Mouse (Mus musculus): ENCODE results near the gene Nuak2.

The Nuak2 gene

DNA sequence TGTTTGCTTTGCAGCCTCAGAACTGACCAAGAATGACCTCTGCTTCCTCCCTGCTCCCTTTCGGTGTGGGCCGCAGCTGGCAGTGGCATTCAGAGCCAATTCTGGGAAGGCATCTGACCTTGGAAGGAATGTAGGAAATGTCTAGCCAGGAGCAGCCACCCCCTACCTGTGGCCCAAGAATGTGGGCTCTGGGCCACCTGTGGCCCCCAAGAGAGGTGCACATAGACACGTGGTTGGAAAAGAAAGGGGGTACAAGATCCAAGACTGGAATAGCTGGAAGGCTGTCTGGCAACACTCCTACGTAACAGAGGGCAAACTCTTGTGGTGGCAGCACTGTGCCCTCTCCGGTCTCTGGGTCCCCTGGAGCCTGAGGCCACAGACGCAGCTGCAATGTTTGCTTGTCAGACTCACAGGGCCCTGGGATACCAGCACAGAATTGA, 39.3 kb downstream of the Nuak2 start:
- peak; percentile 51 to 68 for DNase-seq

DNA sequence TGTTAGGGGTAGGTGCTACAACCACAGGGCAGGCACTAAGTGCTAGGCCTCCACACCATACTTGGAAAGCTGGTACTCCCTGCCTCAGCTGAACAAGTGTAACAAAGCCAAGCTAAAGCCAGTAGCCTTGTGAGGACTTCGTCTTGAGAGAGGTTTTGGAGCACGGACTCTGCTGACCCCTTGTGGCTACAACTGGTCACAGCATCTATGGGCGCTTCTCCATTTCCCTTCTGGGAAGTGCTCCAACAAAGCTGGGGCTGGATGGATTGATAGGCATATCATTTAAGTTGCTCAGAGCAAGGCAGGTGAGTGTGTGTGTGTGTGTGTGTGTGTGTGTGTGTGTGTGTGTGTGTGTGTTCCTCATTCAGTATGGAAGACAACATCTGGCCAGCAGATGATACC, 39.9 kb downstream of the Nuak2 start:
- DNase-seq, result peak; percentile 90

DNA sequence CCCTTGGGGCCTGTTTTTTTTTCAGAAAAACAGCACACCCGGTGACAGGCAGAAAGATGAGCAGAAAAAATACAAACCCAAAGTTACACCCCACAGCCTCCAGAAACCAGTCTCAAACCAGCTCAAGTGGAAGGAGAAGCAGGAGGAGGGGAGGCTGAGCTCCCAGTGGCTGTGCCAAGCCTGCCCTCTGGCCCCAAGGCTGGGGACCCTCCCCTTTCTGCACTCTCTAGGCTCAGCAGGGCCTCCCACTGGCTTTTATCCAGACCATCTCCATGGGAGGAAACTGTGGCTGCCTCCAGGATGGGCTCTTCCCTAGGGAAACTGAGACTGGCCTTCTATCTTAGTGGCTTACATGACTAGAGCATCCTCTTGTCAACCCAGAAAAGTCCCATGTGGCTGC, 40.9 kb downstream of the Nuak2 start:
- no peak for DNase-seq

DNA sequence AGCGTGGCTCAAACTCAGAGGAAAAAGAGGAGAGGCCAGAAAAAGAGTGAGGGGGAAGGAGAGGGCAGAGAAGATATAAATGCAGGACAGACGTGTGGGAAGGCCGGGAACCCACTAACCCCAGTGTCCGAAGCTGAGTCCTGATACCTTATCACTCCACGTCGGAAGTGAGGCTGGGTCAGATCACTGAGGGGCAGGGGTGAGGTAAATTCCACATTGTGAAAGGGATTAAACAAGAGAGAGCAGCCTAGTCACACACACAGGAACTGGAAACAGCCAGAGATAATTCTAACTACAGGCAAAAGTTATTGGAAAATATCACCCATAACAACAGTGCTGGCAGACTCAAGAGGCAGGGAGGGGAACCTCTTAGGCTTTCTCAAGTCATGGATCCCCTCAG, 46.0 kb downstream of the Nuak2 start:
- no peak for DNase-seq

DNA sequence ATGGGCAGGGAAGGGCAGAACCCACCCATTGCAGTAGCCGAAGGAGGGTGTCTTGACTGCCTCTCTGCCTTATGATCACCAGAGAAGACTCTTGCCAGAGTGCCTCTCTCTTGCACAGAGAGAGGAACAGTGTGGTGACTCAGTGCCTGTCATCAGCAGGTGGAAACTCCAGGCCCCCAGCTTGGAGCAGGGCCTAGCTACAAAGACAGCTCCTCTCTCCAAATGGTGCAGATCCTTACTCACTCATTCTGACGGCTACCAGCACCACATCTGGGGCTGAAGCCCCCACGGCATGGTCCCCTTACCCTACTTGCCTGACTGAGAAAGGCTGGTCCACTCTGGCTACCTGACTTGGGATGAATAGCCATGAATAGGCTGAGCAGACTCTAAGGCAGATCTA, 48.5 kb downstream of the Nuak2 start:
- DNase-seq, result no peak

DNA sequence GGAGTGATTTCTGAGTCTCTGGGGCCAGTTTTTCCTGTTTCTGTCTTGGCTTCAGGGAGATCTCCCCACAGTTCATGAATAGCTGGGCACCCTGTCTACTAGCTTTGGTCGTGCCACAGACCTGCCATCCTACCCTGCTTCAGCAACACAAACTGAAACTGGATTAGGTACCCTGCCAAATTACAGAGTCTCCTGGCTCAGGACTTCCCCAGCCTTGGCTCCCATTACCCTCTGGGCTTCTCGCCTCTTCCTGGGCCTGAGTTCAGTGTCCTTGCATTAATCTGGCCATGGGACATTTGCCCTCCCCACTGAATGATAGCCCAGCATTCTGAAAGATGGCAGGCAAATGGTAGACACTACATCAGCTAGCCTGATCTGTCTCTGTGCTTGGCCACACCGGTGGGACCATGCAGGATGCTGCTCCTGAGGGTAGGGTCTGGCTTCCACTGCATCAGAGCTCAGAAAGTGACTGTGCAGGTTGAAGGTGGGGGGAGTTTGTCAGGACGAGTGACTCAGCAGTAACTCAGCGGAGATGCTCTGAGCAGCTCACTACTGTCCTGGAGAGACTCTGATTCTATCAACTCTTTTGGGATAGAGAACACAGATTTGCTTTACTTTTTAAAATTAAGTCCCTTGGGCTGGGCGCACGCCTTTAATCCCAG, 49.1 kb downstream of the Nuak2 start:
- no peak for DNase-seq

DNA sequence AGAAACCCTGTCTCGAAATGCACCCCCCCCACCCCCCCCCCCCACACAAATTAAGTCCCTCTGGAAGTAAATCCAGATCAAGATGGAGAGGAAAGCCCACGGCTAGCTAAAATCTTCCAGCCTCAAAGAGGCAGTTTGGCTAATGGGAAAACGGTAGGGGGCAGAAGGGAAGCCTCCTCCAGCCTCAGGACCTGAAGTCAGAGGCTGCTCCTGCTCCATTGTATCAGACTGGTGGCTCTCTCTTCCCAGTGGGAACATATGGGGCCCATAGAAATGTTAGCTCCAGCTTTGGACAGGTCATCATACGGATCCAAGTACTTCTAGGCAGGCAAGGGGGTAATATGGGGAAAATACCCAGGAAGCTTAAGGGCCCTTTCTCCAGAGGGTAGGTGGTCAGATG, 49.7 kb downstream of the Nuak2 start:
- no peak for DNase-seq

DNA sequence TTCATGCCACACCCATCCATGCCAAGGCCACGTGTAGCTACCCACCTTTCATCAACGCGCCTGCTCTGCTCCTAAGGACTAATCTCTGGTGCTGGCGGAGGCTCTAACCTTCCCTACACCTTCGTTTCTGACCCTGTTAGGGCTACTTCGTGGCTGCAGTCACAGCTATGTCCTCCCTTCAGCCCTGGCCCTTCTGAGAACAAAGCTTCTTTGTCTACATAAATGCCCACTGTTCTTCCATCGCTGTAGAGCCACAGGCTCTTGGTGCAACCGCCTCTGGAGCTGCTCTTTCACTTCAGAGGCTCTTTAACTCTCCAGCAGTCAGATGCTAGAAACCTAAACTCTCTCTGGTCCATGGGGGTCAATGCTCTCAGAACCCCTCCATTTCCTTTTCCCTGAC, 50.3 kb downstream of the Nuak2 start:
- no peak for DNase-seq

DNA sequence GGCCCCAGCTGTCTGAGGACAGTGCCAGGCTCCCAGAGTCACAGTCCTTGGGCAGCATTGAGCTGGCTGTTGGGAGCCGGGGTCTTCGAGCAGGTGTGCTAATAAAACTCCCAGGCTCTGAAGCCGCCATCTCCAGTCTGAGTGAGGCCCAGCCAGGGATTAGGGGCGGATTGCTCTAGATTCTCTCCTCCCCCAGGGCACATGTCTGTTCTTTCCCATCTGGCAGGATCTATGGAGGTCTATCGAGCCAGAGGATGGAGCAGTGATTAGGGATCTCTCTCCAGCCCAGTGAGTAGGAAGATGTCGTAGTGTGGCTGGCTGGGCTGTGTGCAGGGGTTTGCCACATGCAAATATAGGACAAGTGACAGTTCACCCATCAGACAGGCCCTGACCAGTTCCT, 51.0 kb downstream of the Nuak2 start:
- no peak for DNase-seq

DNA sequence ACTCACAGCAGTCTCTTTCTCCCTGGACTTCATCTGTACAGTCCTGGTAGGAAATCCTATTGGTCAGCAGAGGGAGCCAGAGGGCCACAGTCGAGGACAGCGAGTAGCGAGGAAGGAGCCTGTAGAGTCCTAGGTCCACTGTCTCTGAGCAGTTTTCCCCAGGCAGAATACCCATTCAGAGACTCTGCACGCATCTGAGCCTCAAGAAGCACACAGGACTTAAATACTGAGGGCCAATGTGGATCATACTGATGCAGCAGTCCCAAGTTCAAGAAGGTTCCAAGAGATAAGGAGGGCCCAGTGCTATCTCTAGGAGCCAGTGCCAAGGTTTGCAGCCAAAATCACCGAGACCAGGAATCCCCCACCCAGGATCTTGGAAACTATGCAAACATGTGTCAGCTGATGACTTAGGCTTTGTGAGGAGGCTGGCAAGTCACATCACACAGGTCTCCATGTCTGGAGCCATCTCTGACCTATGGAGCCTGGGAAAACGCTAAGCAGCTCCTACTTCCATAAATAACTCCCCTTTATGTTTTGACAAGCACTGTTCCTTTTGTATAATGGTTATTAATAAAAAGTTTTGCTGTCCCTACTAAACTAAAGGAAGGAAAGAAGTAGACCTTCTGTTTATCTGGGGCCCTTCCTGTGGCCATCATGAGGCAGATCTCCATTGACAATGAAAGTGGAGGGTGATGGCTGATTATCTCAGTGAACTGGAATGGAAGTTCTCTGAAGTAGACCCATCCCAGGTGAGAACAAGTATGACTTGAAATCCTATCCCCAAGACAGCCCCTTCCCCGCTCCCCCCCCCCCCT, 52.0 kb downstream of the Nuak2 start:
- peak; percentile 86 to 89 for DNase-seq

DNA sequence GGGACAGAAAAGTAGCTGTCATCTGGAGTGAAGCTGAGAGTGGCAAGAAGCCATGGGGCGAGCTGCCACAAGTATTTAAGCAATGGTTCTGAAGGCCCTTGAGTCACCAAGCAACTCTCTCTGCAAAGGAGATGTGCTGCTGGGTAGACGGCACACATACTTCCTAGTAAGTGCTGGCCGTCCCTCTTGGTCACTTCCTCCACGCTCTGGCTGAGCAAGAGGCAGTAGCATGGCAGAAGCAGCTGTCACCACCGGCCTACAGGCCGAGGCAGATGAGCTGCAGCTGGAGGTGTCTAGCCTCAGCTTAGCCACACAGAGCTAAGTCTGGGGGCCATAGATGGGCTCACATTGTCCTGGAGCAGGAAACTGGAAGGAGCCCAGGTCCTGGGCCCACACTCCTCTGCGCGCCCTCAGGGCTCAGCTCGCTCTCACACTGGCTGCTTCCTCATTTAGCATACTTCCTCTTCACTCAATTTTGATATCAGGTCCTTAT, 54.8 kb downstream of the Nuak2 start:
- peak in 1 of 2 experiments; percentile 40 for DNase-seq

DNA sequence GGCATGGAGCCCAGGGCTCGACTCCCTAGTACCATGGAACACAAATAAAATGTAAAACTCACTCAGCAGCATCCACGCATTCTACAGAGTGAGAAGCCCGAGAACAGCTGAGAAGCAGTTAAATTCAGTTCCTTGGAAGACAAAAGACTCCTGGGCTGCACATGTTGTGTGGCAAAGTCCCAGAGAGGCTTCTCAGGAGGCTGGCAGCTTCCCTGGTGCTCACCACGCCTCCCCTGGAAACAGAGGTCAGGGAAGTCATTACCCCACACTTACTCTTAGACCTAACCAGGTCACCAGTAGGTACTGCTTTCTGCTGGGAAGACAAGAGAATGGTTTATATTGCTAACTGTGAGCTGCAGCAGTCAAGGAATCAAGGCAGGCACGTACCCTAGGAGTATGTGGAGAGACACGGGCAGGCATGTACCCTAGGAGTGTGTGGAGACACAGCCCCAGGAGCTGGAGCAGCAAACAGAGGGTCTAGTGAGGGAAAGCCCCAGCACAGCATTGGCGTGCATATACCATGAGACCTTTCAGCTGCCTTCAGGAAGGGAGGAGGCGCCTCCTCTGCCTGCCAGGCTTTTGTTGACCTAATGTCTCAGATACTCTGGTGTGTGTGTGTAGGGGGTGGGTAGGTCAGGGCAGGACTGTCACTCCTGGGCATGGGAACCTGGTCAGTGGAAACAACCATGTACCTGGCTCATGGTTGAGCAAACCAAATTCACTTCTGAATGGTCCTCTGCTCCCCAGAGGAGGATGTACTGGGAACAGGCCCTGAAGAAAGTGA, 55.6 kb downstream of the Nuak2 start:
- peak in 1 of 2 experiments; percentile 43 for DNase-seq

DNA sequence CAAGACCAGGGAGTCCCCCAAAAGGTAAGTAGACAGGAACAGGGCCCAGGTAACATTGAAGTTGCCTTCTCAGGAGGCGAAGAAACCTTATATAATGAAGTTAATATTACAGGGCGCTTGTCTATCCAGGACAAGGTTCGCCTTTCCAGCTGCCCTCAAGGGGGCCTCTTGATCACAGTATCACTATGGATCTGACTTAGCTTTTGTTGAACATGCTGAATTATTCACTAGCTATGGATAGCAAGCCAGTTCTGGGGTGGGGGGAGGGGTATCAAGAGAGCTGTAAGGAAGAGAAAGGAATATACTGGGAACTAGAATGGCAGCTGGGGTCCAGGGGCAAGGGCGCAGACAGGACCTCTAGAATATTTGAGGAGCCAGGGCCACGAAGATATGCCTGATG, 56.4 kb downstream of the Nuak2 start:
- no peak for DNase-seq

DNA sequence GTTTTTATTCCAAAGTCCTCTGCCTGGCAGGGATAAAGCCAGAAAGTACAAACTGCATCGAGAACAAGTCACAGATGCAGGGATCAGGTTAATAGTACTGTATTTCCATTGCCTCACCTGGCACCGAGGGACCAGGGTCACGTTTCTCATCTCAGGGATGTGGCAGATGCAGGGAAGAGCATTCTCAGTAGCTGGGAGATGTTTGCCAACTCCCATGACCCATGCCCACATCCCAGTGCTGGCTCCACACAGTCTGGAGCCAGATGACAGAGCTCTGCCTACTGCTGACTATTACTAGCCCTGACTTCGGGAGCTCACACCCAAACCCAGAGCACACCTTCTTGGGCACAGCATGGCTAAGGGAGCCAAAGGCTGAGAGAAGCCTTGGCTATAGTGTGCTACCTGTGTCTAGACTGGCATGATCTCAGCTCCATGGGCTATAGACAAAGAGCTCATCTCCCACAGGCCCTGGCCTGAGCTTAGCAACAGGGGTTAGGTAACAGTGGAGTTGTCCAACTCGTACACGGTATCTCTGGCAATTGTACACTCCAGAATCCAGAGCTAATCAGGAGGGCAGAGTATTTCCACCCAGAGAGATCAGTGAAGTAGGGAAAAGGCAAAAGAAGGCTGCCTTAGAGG, 57.1 kb downstream of the Nuak2 start:
- no peak for DNase-seq

DNA sequence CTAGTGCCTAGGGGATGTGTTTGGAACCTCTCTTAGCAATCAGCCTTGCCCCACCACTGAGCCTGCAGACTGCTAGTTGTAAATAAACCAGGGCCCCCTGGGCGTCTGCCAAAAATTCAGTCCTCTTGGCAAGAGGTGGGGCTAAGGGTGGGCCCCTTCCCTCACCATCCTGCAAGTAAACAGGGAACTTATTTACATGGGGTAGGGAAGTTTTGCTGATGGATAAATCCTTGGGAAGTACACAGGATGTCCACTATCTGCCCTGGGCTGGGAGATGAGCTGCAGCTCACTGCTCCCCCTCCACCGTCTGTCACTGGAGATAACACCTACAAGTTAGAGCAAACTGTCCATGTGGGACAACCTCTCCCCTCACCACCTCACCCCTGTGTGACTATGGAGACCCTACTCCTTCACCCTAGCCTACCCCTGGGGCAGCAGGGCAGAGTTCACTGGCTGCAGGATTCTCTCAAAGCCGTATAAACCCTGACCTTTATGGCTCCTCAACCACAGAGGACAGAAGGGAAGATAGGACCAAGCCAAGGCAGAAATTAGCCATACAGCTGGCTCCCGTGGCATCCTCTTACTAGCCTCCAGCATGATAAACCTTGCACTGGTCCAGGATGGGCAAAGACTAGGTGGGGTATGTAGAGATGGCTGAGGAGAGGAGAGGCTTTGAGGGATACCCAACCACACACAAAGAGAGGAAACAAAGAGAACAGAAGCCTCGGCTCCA, 58.4 kb downstream of the Nuak2 start:
- DNase-seq, result peak; percentile 70 to 79

DNA sequence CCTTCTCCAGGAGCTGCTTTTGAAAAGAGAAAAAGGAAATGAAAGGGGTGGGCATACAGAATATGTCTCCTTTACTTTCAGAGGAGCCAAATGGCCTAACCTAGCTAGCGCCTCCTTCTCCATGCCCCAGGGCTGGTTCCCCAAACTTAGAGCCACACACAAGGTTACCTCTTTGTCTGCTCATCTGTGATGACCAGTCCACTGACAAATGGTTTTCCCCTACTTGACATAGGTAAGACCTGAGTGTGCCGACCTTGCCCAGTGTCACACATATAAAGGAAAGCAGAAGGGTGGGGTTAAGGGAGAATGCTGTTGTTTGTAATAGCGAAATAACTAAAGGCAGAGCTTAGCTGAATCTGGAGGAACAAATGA, 58.9 kb downstream of the Nuak2 start:
- DNase-seq, result no peak

DNA sequence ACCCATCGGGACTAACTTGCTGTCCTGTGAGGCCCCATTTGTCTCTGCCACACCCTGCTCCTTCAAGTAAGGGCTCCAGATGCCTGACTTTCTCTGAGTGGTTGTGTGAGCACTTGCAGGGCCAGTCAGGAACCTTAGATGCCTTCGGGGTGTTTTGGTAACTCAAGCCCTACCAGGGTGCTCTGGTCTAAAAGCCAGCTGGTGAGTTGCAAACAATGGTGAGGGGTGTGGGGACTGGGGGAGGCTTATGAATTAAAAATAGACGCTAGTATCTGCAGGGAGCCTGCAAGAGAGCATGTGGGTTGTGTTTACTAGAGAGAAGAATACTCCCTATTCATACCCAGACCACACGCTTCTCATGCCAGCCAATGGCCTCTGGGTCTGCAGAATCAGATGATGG, 59.3 kb downstream of the Nuak2 start:
- no peak for DNase-seq

DNA sequence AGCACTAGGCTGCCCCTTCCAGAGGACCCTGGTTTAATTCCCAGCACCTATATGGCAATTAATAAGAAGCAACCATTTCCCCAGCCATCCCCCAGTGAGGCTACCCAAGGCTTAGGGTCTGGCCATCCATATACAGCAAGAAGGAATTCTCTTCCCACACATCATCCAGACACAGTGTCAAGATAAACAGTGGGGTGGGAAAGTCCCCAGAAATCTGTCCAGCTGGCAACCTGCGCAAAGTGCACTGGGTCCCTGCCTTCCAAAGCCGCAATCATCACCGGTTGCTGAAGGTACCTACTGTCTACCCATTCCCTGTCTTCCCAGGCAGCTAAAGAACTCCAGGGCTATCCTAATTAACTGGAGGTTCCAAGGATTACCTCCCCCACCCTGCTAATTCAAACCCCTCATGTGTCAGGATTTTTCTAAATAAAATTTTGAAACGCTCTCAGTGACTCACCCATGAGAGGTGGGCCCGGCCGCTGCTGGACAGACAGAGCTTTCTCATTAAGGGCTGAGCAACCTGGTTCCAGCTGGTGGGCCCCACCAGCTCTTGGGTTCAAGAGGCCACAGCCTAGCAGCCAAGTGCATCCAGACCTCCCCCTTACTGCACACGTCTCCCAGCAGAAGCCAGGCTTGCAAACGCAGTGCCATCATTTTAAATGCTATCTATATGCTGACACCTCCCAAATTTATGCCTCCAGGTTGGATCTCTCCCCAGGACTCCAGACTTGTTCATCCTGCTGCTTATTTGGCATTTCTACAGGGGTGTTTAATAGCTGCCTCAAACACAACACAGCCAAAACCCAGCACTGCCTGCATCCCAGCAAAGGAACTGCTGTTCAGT, 60.5 kb downstream of the Nuak2 start:
- DNase-seq, result peak in 1 of 2 experiments; percentile 55

DNA sequence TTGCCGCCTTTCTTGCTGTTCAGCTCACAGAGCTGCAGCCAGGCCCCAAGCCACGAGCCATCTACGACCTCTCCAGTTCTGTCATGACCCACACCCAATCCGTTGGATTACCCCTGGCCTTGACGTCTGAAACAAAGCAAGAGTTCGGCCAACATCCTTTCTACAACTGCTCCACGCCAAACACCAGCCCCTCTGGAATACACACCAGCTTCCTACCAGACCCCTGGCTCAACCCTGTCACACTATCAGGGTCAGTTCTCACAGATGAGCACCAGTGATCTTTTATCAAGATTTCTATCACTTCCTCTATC, 61.1 kb downstream of the Nuak2 start:
- DNase-seq, result peak in 1 of 2 experiments; percentile 27

DNA sequence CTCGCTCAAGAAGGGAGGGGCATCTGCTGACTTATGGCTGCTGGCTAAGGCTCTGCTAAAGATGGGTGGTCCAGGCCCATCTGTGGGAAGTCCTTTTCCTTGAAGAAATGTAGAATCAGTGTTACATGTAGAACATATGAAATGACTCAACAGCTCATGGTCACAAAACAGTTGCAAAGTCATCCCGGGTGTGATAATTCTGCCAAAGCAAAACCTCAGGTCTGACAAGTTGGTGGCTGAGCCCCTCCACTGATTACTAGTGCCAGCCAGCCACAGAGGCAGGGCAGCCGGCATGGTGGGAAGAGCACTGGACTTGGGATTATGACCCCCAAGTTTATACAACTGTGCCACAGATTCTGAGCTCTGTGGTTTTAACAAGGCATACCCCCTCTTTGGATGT, 61.9 kb downstream of the Nuak2 start:
- no peak for DNase-seq

DNA sequence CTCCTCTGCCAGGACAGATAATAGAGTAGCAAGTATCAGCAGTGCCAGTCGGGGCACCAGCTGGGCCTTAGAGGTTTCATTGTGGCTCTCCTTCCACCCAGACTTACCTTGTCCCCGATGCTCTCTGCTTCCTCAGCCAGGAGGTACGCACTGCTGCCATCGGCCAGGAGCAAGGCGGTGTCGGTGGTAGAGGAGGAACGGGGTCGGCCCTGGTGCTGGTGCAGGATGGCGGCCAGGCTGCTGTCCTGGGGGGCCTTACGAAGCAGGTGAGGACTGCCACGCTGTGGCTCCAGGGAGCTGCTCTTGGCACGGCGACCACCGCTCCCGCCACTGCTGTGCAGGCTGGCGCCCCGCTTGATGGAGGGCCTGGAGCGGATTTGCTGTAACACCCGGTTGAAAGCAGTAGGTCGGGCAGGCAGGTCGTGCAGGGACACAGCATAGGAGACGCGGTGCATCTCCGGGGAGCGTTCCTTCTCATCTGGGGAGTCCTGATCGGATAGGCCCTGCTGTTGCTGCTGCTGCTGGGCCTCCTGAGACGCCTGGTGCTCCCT, 64.7 kb downstream of the Nuak2 start:
- DNase-seq, result peak in 1 of 2 experiments; percentile 41

All from kidney, postnatal 4 days (tissue).